Mouse (Mus musculus) layer of hippocampus, adult 2 months (tissue): ENCODE results near the gene Itgb1. TPM values are rescaled to one million over a fixed set of nuclear protein-coding genes. Genes with fewer than 3 reads are reported as not detected.
A peak's percentile ranks its signal among the peaks of the same experiment; 100 is the strongest.

ENCODE experiments used
- DNase-seq, 2 experiments: peaks; one replicate each; pipeline ENCODE4 v3.0.0; 2022; ENCODE audit warnings: low spot score in 2 of 2
- H3K27ac ChIP-seq: fragments of 200-600 bp; 2 replicates; pipeline ENCODE4 v1.8.1; 2022
- H3K4me3 ChIP-seq: fragments of 200-600 bp; 2 replicates; pipeline ENCODE4 v1.8.1; 2022; ENCODE audit warnings: mild to moderate bottlenecking
- CTCF ChIP-seq: fragments of 200-600 bp; conservative IDR thresholded peaks from 2 replicates; pipeline ENCODE4 v1.8.1; 2022; ENCODE audit warnings: antibody characterized with exemption, mild to moderate bottlenecking, moderate library complexity
- long read RNA-seq, 2 experiments: library from polyadenylated mRNA; stranded (forward); transcript quantifications; one replicate each; pipeline ENCODE4 v2.0.0; 2021; ENCODE audit warnings: borderline mapping rate in 2 of 2
- total RNA-seq, 2 experiments: library from RNA; stranded (reverse); gene quantifications; 2 replicates each; pipeline ENCODE4 v1.2.3; 2021

Itgb1 gene
- total RNA-seq = 10 to 100 TPM; 36.4 to 36.8 TPM
- long read RNA-seq, experiment 1, transcript Itgb1-201 (16 exons, 3,815 nt) = major isoform, 37 of 44 reads
- long read RNA-seq, experiment 1, partial matches to known transcripts = 1 of 44 reads
- long read RNA-seq, experiment 1, other reads (novel, unspliced or antisense) = 6 of 44 reads
- long read RNA-seq, experiment 2, transcript Itgb1-201 (16 exons, 3,815 nt) = major isoform, 29 of 38 reads
- long read RNA-seq, experiment 2, partial matches to known transcripts = 3 of 38 reads
- long read RNA-seq, experiment 2, other reads (novel, unspliced or antisense) = 6 of 38 reads

DNA sequence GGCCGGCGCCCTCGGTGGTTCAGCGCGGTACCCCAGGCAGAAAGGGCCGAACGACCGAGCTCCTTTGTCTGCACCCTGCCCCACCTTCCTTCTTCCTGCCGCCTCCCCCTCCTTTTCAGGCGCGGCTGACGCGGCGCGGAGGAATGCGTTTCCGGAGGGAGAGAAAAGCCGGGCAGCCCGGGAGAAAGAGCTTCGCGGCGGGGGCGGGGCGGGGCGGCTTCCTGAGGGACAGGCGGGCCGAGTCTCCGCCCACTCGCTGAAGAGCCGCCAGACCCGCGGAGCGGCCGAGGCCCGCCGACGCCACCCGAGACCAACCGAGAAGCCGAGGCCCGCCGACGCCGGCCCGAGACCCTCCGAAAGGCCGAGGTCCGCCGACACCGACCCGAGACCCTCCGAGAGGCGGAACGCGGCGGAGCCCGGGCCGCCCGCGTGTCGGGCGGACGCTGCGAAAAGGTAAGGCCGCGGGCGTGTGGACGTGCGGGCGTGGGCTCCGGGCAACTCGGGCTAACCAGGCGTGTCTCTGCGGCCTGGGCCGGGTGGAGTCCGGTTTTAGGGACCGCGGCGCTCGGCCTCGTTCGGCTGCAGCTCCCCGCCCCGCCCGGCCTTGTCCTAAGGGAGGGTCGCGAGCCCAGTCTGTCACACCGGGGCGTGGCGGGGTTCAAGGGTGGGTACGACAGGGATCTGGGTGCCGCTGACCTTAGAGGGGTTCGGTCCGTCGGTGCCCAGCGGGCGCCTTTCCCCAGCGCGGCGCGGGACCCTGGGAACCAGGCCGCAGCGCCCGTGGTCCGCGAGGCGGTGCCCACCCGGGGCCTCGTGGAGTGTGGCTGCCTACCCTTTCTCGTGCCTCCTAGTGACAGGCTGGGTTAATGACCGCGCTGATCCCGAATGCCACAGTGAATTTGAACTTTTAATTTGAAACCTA is at the start of gene Itgb1:
TSS of gene Itgb1 (plus strand) at position 148 of the 922 bp plus-strand sequence.
- TF ChIP-seq CTCF = peak; percentile 70
- peak; percentile 87 for DNase-seq
- Histone ChIP-seq H3K4me3 (peak within 1 kb of the TSS; percentile 94), H3K27ac (peak within 1 kb of the TSS; percentile 98)

DNA sequence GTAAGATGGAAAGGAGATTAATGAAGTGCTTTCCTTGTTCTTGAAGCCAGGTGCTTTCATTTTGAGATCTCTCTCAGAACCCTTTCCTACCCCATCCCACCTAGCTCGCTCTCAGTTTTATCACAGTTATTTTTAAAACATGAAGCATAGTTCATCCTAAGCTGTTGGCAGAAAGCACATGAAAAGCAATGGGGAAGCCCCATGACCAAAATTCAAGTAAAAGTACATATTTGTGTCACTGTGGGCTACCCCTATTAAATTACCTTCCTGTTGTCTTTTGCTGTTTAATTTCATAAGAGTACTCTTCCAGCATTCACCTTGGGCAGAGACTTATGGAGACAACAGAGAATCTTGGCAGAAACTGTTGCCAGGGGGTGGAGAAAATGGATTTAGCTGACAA is 42.4 kb upstream of the Itgb1 start:
- DNase-seq = no peak
- Histone ChIP-seq H3K27ac (no peak overlapping the region), H3K4me3 (no peak overlapping the region)
- TF ChIP-seq CTCF = no peak

GRCm38 (mm10) chr8:128645452-128645851 is 40.0 kb upstream of the Itgb1 start:
- Histone ChIP-seq H3K27ac (no peak overlapping the region), H3K4me3 (no peak overlapping the region)
- DNase-seq = no peak
- no peak for TF ChIP-seq CTCF

DNA sequence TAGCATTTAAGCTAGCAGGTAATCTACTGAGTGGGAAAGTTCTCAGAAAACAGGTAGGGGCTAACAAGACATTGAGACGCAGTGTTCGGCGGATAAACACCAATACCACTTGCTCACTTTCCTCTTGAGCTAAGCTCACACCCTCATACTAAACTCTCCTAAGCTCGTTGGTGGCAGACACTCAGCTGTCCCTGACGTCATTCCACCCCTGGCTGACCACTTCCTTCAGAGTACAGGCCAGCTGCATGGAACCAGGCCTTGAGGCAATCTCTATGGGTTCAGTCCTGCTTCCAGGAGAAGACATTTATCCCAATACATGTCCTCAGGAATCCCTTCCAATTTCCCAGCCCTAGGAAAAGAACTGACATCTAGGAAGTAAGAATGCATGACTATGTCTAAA is 39.0 kb upstream of the Itgb1 start:
- Histone ChIP-seq H3K27ac (no peak overlapping the region), H3K4me3 (no peak overlapping the region)
- no peak for DNase-seq
- no peak for TF ChIP-seq CTCF

DNA sequence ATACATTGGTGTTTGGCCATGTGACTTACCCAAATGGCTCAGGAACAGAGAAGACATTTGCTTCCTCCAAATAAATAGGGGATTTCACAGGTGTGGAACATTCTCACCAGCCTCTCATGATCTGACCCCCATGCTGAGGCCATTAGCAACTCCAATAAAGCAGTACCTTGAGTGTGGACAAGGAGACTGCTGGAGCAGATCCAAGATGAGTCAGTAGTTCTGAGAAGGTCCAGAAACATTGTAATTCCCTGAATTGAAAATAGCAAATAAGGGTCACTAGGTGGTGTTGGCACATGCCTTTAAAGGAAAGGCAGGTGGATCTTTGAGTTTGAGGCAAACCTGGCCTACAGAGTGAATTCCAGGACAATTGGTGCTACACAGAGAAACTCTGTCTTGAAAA is 37.4 kb upstream of the Itgb1 start:
- Histone ChIP-seq H3K4me3 (no peak overlapping the region), H3K27ac (no peak overlapping the region)
- no peak for TF ChIP-seq CTCF
- no peak for DNase-seq

DNA sequence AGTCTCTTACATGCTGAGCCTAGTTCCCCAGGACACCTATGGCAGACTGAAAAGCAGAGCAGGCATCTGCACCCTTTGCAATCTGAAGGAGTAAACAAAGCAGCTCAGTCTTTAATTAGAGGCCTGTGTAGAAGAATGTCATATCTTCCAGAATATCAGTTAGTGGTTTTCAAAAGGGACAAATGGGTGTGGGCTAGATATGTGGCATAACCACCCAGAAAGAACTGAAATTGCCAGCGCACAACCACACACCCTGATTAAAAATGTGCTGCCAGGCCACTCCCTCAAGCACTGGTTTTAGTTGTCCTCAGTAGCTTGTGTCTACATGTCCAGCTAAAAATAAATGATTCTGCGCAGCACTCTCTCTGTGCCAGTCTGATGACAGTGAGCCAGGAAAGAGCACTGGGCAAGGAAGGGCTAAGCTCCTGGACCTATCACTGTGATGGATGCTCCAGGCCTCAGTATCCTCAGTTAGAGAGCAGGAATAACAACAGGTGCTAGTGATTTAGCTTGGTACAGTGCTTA is 35.1 kb upstream of the Itgb1 start:
- H3K4me3 ChIP-seq = no peak overlapping the region
- DNase-seq = no peak
- H3K27ac ChIP-seq = no peak overlapping the region
- TF ChIP-seq CTCF = no peak

DNA sequence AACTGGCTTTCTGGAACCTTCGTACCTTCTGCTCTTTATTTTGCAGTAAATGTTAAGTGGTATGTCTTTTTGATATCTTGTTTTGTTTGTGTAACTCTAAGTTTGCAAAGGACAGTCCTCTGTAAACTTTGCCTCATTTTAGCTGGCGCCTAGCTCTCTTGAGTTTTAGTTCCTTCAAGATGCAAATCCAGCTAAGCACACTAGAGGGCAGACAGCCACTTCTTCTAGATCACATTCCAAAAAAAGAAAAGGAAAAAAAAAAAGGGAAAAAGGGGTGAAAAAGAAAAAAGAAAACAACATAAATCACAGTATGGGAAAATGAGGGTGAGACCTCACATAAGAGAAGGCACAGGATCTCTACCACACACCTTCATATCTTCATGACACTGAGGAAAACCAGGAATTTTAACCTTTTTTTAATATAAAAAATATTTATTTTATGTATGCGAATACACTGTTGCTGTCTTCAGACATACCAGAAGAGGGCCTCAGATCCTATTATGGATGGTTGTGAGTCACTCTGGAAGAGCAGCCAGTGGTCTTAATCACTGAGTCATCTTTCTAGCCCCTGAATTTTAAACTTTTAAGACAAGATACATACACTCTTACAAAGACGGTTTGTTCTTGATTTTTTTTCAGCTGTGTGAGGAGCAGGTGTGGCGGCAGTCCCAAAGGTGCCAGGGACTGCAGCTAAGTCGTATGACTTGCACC is 32.9 kb upstream of the Itgb1 start:
- Histone ChIP-seq H3K4me3 (no peak overlapping the region), H3K27ac (no peak overlapping the region)
- DNase-seq = peak; percentile 42 to 58
- TF ChIP-seq CTCF = peak; percentile 95

- Histone ChIP-seq H3K27ac (peak overlapping the region; percentile 59; the same call in 1 of the 2 replicates), H3K4me3 (no peak overlapping the region)
- no peak for DNase-seq
These were observed 31.7 kb upstream of the Itgb1 start for GRCm38 (mm10) chr8:128653642-128654364.

DNA sequence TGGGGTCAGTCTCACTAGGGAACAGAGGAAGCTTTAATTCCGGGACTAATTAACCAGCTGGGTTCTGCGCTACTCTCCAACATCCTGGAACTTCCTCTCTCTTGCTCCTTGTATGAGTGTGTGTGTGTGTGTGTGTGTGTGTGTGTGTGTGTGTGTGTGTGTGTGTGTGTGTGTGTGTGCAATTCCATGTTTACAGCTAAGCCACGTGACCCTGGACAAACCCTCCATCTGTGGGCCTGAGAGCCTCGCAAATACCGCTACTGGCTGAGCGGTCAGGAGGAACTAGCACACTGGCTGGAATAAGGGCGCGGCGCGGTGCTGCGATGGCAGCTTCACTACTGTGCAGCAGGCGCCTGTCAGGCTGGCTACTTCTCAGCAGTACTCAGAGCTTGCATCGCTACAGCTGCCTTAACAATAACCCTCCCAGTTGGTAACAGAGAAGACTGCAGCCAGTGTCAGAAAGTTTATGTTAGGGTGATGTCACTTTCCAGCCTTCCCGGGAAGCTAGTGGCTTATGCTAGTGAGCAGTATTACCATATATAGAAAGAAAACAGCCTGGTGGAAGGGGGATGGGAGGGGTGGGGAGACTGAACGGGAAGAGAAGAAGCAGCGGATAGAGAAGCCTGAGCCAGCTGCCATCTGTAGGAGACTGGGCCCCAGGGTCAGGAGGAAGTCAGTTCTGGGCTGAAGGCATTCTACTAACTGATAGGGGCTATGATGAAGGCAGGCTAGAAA is 30.9 kb upstream of the Itgb1 start:
- Histone ChIP-seq H3K27ac (peak overlapping the region; percentile 79), H3K4me3 (peak overlapping the region; percentile 46)
- TF ChIP-seq CTCF = no peak
- DNase-seq = peak; percentile 11

More at GRCm38 (mm10) chr8:128653642-128654364, 31.7 kb upstream of the Itgb1 start:
- no peak for TF ChIP-seq CTCF

DNA sequence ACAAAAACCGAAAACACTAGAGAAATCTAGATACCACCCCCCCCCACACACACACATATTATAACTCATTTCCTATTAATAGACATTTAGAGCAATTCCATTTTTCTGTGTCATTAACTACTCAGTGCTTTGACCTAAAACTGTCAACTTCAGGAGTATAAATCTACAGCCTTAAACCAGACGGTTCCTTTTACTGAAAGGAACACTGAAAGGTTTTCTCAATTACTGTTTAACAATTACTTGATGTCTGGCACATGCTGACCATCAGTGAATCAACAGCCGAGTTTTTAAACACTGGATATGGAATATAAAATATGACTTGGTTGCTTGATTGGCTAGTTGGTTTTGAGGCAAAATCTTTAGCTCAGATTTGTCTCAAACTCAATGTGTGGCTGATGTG is 23.3 kb upstream of the Itgb1 start:
- no peak for TF ChIP-seq CTCF
- H3K4me3 ChIP-seq = no peak overlapping the region
- no peak for DNase-seq
- H3K27ac ChIP-seq = no peak overlapping the region

DNA sequence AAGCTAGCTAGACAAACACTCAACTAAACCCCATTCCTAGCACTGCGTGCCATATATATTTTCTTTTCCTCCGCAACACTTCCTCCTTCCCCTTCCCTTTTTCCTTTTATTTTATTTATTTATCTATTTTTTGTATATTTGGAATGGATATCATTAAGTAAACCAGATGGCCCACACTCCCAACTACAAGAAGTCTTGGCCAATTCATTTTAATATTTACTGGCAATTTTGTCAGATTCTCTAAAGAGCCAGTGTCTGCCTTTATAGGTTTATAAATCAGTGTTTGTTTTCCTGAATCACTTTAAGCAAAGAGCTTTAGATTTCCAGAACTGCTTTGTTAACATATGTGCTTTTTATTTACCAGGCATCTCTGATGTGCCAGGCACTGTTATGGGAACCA is 22.8 kb upstream of the Itgb1 start:
- H3K4me3 ChIP-seq = no peak overlapping the region
- H3K27ac ChIP-seq = no peak overlapping the region
- TF ChIP-seq CTCF = no peak
- DNase-seq = no peak
